24 mouse cellular contexts compared by ENCODE assay signal in the genomic region with DNA sequence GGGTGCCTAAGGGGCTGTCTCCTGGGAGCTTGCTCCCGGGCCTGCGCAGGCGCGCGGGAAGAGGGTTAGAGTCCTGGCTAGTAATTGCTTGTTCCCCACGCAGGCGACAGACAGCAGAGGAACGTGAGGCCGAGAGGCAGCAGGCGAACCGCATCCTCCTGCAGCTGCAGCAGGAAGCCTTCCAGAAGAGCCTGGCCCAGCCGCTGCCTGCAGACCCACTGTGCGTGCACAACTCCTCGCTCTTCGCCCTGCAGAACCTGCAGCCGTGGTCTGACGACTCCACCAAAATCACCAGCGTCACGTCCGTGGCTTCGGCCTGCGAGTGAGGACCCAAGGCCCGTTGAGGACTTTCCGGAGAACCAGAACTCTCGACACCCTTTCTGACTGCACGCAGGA. TPM values are rescaled to one million over a fixed set of nuclear protein-coding genes. Genes with fewer than 3 reads are reported as not detected.
DNase-seq lines count a peak whose midpoint lies in the region; ATAC-seq and TF ChIP-seq lines count a peak whose summit lies in the region.
"Had no signal": no experiment of that assay in that cellular context is flagged by ENCODE, and none has a peak within 500 bp of the region (broad histone marks: within the 10 kb centered on the region; RNA-seq: fewer than 3 reads in every experiment).

No protein-coding gene starts in this region.

- H3K4me1 ChIP-seq in hindbrain, embryonic 11.5 days (replicated peaks; ENCODE audit: control insufficient read depth, insufficient read depth, low read length): peaks cover 4% of the 10 kb centered on the region; the same call in 1 of the 2 replicates
- H3K4me1 ChIP-seq in hindbrain, postnatal 0 days (ENCODE audit: insufficient read depth, low read length): peaks cover 3% of the 10 kb centered on the region; the same call in 1 of the 2 replicates
- no peaks in the 10 kb centered on the region for H3K4me1 ChIP-seq in spleen, adult 2 months (ENCODE audit: control insufficient read depth, insufficient read depth, insufficient read length)
- H3K4me1 ChIP-seq in embryonic facial prominence, embryonic 13.5 days: peaks cover 37% of the 10 kb centered on the region
- H3K4me1 ChIP-seq: liver, embryonic 12.5 days had no signal

- no peaks in the 10 kb centered on the region for H3K9me3 ChIP-seq in hindbrain, embryonic 11.5 days (ENCODE audit: control insufficient read depth, low read length)
- H3K9me3 ChIP-seq in hindbrain, postnatal 0 days (ENCODE audit: low read length): no peaks in the 10 kb centered on the region
- no peaks in the 10 kb centered on the region for H3K9me3 ChIP-seq in embryonic facial prominence, embryonic 13.5 days
- H3K9me3 ChIP-seq: G1E; liver, embryonic 12.5 days; lung, embryonic 15.5 days; midbrain, embryonic 15.5 days had no signal

- no peak for TF ChIP-seq POLR2A in spleen, adult 2 months (IDR thresholded peaks at IDR 0.05; ENCODE audit: low read depth, low read length)

- peak; percentile 50 for DNase-seq in hindbrain, embryonic 11.5 days (ENCODE audit: low spot score)
- no peak for DNase-seq in hindbrain, postnatal 0 days (ENCODE audit: low spot score)
- DNase-seq in spleen, adult 2 months (ENCODE audit: low read depth in 1 of 2, low spot score in 2 of 2): no peak
- no peak for DNase-seq in spleen, adult 12 weeks (ENCODE audit: low spot score)
- no peak for DNase-seq in adrenal gland, postnatal 36 days
- DNase-seq: adrenal gland, adult 2 months; cerebellum, adult 11 months; cerebellum, postnatal 14 days; kidney, adult 2 months; right cerebral cortex, adult 18-20 months had no signal

- H3K27me3 ChIP-seq in hindbrain, embryonic 11.5 days (ENCODE audit: control insufficient read depth, insufficient read depth, low read length): peaks cover 97% of the 10 kb centered on the region
- H3K27me3 ChIP-seq in hindbrain, postnatal 0 days (ENCODE audit: insufficient read depth, low read length): peaks cover 90% of the 10 kb centered on the region
- peaks cover 22% of the 10 kb centered on the region for H3K27me3 ChIP-seq in spleen, adult 2 months (ENCODE audit: control insufficient read depth, insufficient read depth, low read length)
- H3K27me3 ChIP-seq in embryonic facial prominence, embryonic 13.5 days: peaks cover 100% of the 10 kb centered on the region

- ATAC-seq in hindbrain, embryonic 11.5 days (ENCODE audit: low FRiP score): no peak
- ATAC-seq in hindbrain, postnatal 0 days: no peak
- ATAC-seq in embryonic facial prominence, embryonic 13.5 days (ENCODE audit: insufficient number of reproducible peaks, insufficient read depth, low FRiP score, low TSS enrichment, low read depth): no peak
- no peak for ATAC-seq in CD4-positive, CD25-positive, alpha-beta regulatory T cell, adult 4 months
- ATAC-seq: forebrain, embryonic 16.5 days; liver, embryonic 12.5 days; midbrain, embryonic 15.5 days had no signal

- H3K36me3 ChIP-seq in hindbrain, embryonic 11.5 days (ENCODE audit: control insufficient read depth, insufficient read depth, low read length): no peaks in the 10 kb centered on the region
- no peaks in the 10 kb centered on the region for H3K36me3 ChIP-seq in hindbrain, postnatal 0 days (ENCODE audit: insufficient read depth, low read length)
- H3K36me3 ChIP-seq in spleen, adult 2 months (ENCODE audit: control insufficient read depth, insufficient read depth, low read length): no peaks in the 10 kb centered on the region
- no peaks in the 10 kb centered on the region for H3K36me3 ChIP-seq in embryonic facial prominence, embryonic 13.5 days
- H3K36me3 ChIP-seq: G1E; liver, embryonic 12.5 days; lung, embryonic 15.5 days; midbrain, embryonic 15.5 days had no signal

- no peak overlapping the region for H3K4me3 ChIP-seq in hindbrain, embryonic 11.5 days (ENCODE audit: low read depth, low read length)
- no peak overlapping the region for H3K4me3 ChIP-seq in hindbrain, postnatal 0 days (ENCODE audit: low read length)
- no peak overlapping the region for H3K4me3 ChIP-seq in spleen, adult 2 months (ENCODE audit: extremely low read depth, insufficient read depth, insufficient read length)
- 0 out of 2 replicates have a peak overlapping the region, but pooled peaks have one; percentile 3 for H3K4me3 ChIP-seq in embryonic facial prominence, embryonic 13.5 days
- H3K4me3 ChIP-seq: liver, embryonic 12.5 days; lung, embryonic 15.5 days; midbrain, embryonic 15.5 days had no signal

- WGBS in hindbrain, embryonic 11.5 days: under 1% methylated on average over 26 of the region's 26 CpGs
- WGBS in hindbrain, postnatal 0 days: 2% methylated on average over 26 of the region's 26 CpGs
- 5% methylated on average over 26 of the region's 26 CpGs for WGBS in spleen, adult 2 months
- 2% methylated on average over 26 of the region's 26 CpGs for WGBS in embryonic facial prominence, embryonic 13.5 days

- no peak for TF ChIP-seq CTCF in hindbrain, postnatal 0 days (IDR thresholded peaks at IDR 0.05; ENCODE audit: low read depth)
- no peak for TF ChIP-seq CTCF in spleen, adult 2 months (IDR thresholded peaks at IDR 0.05; ENCODE audit: extremely low read depth, insufficient read depth, insufficient read length, insufficient replicate concordance)

- H3K9ac ChIP-seq in hindbrain, embryonic 11.5 days (ENCODE audit: low read depth, low read length): no peak overlapping the region
- H3K9ac ChIP-seq in hindbrain, postnatal 0 days (replicated peaks; ENCODE audit: low read length): no peak overlapping the region
- H3K9ac ChIP-seq in embryonic facial prominence, embryonic 13.5 days: no peak overlapping the region
- H3K9ac ChIP-seq: liver, embryonic 12.5 days; lung, embryonic 15.5 days; midbrain, embryonic 15.5 days had no signal

- no peak overlapping the region for H3K4me2 ChIP-seq in hindbrain, embryonic 11.5 days (replicated peaks; ENCODE audit: low read depth, low read length)
- H3K4me2 ChIP-seq in hindbrain, postnatal 0 days (ENCODE audit: low read depth, low read length): no peak overlapping the region
- H3K4me2 ChIP-seq in embryonic facial prominence, embryonic 13.5 days: peak overlapping the region; percentile 18; the same call in 1 of the 2 replicates
- H3K4me2 ChIP-seq: liver, embryonic 12.5 days; lung, embryonic 15.5 days; midbrain, embryonic 15.5 days had no signal

- no peak overlapping the region for H3K27ac ChIP-seq in hindbrain, embryonic 11.5 days (ENCODE audit: low read depth, low read length)
- no peak overlapping the region for H3K27ac ChIP-seq in hindbrain, postnatal 0 days
- peak overlapping the region; percentile 48; the same call in 1 of the 2 replicates for H3K27ac ChIP-seq in spleen, adult 2 months (ENCODE audit: insufficient read depth, low read length)
- H3K27ac ChIP-seq in embryonic facial prominence, embryonic 13.5 days: no peak overlapping the region
- H3K27ac ChIP-seq: liver, embryonic 12.5 days; lung, embryonic 15.5 days; macrophage; midbrain, embryonic 15.5 days had no signal

RNA-seq across cellular contexts. Expression of a gene that starts 5.3 kb away (rescaled TPM):
- polyA plus RNA-seq in hindbrain, embryonic 11.5 days (2014; fragmentation: Nextera tagmentation; extraction: Ambion mirVana): 2.2 and 4.0 TPM in 2 replicates
- total RNA-seq in hindbrain, postnatal 0 days (2014; rRNA removed): 0.61 and 1.2 TPM in 2 replicates
- 0.61 and 0.93 TPM in 2 replicates for polyA plus RNA-seq in hindbrain, postnatal 0 days (2015; fragmentation: Nextera tagmentation; extraction: Ambion mirVana)
- 37.3 and 51.1 TPM in 2 replicates for polyA plus RNA-seq in spleen, adult 2 months (2012; rRNA removed)
- 0.25 and 1.5 TPM in 2 replicates for polyA plus RNA-seq in embryonic facial prominence, embryonic 13.5 days (2015; fragmentation: Nextera tagmentation; extraction: Ambion mirVana)
- not detected for polyA plus RNA-seq in CD4-positive, CD25-positive, alpha-beta regulatory T cell, adult 4 months (2017; shearing (Covaris generic))
- total RNA-seq in adrenal gland, postnatal 36 days (2021): not detected
- total RNA-seq: adrenal gland, adult 2 months; gastrocnemius, adult 18-20 months; layer of hippocampus, postnatal 10 days; left cerebral cortex, postnatal 14 days had no signal
- polyA plus RNA-seq: adrenal gland, adult 2 months; C2C12; forebrain, embryonic 16.5 days; G1E; kidney, adult 2 months; liver, embryonic 12.5 days; lung, embryonic 15.5 days; macrophage; midbrain, embryonic 15.5 days; small intestine, adult 2 months; urinary bladder, adult 2 months had no signal
